Mouse (Mus musculus) activated CD4-positive, CD25-positive, alpha-beta regulatory T cell (primary cell): Measurements from ENCODE around the gene Ctrc. TPM values are rescaled to one million over a fixed set of nuclear protein-coding genes. Genes with fewer than 3 reads are reported as not detected.

Source experiments
- polyA plus RNA-seq, 2 experiments: library from polyadenylated mRNA; unstranded; fragments of 100-300 nt; shearing (Covaris generic); gene quantifications; one replicate each; pipeline ENCODE4 v1.2.1; 2017

Ctrc gene
- polyA plus RNA-seq: not detected

DNA sequence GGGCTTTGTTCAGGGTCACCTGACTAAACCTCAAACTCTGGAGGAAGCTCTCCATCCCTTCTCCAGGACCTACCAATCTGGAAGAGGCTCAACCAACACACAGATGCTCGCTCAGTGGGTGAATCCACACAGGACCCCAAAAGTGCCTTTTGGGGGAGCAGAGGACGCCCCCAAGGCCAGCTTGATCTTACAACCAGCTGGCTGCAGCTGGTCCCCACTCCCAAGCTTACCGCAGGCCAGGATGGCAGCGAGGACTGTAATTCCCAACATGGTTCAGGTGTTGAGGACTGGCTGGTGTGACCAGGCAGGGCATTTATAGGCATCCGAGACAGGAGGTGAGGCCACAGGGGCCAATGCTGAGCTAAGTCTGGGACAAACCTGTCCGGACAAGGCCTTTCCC is at the start of gene Ctrc:
Ctrc (minus strand) TSS at position 361 of the 400 bp plus-strand sequence.

DNA sequence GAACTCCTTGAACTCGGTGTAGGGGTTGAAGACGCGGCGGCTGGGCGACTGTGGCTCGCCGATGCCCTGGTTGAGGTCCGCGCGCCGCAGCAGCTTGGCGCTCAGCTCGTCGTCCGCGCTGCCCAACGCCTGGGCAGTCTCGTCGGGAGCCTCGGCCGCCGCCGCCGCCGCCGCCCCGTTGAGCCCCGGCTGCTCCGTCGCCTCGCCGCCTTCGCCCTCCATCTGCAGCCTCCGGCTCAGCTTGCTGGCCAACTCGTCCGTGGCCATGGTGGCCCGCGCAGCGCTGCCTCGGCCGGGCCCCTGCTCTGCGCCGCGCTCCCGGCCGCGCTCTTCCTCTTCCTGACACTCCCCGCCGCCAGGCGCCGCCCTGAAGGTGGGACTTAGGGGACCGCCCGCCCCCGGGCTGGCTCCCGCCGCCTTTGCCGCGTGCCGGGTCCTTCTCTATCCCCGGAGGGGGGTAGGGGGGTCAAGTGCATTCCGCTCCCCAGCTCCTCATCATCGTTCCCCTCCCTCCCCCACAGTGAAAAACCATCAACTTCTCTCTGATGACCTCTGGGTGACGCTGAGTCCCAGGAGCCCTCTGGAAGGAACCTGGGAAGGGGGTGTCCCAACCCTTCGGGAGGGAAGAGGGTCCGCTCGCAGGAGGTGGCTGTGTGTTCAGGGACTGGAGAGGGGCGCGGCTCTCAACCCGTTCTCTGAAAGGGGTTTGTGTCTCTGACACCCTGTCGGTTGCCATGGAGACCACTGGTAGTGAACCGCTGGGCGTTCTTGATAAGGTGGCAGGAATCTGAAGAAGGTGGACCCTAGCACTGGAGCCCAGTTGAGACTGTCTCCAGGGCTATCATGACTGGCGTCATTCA is 28.7 kb upstream of the Ctrc start, which contains the start of gene Efhd2:
Efhd2 (minus strand) TSS at position 320 of the 860 bp plus-strand sequence.

GRCm38 (mm10) chr4:141826060-141826459 is 20.1 kb downstream of the Ctrc start, which contains the start of gene Cela2a:
Gene Cela2a, minus strand, starts transcription at chr4:141826160.

DNA sequence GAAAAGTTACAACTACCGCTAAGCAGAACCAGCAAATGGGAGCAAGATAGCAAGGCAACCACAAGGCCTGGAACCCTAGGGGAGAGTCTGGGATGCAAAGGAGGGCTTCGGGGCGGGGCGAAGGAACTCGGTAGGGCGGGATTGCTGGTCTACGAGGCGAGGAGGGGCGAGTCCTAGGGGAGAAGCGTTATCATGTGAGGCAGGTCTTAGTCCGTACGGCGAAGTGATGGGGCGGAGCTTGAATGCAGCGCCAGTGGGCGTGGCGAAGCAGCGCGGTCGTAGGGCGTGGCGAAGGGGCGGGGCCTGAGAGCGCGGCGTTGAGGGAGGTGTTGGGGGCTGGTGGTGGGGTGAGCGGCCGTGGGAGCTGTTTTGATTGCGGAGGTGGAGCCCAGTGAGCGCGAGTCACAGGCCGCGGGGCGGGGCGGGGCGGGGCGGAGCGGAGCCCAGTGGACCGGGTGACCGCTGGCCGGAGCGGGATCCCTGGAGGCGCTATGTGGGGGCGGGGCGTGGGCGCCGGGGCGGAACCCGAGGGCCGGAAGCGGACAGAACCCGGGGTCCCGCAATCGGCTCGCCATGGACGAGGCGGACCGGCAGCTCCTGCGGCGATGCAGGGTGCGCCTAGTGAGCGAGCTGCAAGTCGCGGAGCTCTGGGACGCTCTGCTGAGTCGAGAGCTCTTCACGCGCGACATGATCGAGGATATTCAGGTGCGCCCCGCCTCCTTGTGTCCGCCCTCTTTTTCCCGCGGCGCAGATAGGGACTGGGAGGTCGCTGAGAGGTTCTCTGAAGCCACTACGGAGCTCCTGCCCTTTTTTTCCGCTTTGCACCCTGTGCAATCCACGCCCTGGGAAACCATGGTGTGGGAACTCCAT is 52.6 kb downstream of the Ctrc start, which contains the start of gene Casp9:
Casp9 (plus strand) TSS at position 331 of the 870 bp plus-strand sequence.

GRCm38 (mm10) chr4:141790524-141790990 is 55.6 kb downstream of the Ctrc start, which contains the start of gene Dnajc16:
Gene Dnajc16, minus strand, starts transcription at chr4:141790931.

Other genes starting within 250 kb of the Ctrc start
- gene Fblim1, start 240.3 kb downstream of the Ctrc start, polyA plus RNA-seq: under 1 TPM in 1 of 2 experiments, not detected in 1; 0.44 TPM
- under 1 TPM; 0.32 to 0.37 TPM for gene Tmem82, start 227.7 kb downstream of the Ctrc start, polyA plus RNA-seq
- gene Slc25a34, start 222.5 kb downstream of the Ctrc start, polyA plus RNA-seq: not detected
- 1 to 10 TPM; 8.9 to 9.8 TPM for gene Plekhm2, start 181.5 kb downstream of the Ctrc start, polyA plus RNA-seq
- not detected for gene Rsc1a1, start 160.8 kb downstream of the Ctrc start, polyA plus RNA-seq
- gene Ddi2, start 122.9 kb downstream of the Ctrc start, polyA plus RNA-seq: 10 to 100 TPM; 18.6 to 24.4 TPM
- under 1 TPM in 1 of 2 experiments, not detected in 1; 0.25 TPM for gene Agmat, start 99.7 kb downstream of the Ctrc start, polyA plus RNA-seq
- gene Dnajc16, start 55.4 kb downstream of the Ctrc start, polyA plus RNA-seq: 1 to 10 TPM; 3.4 TPM
- 10 to 100 TPM in 1 of 2 experiments, 1 to 10 TPM in 1; 7.2 to 12.6 TPM for gene Casp9, start 52.7 kb downstream of the Ctrc start, polyA plus RNA-seq
- gene Cela2a, start 20.2 kb downstream of the Ctrc start, polyA plus RNA-seq: under 1 TPM in 1 of 2 experiments, not detected in 1; 0.59 TPM
- 100 to 1,000 TPM; 100 to 149 TPM for gene Efhd2, start 28.6 kb upstream of the Ctrc start, polyA plus RNA-seq
- gene Fhad1, start 168.7 kb upstream of the Ctrc start, polyA plus RNA-seq: 1 to 10 TPM in 1 of 2 experiments, under 1 TPM in 1; 0.07 to 1.7 TPM
- gene Tmem51, start 237.9 kb upstream of the Ctrc start, polyA plus RNA-seq: 1 to 10 TPM; 2.8 to 4.8 TPM